Mouse (Mus musculus) thymus, postnatal 0 days (tissue): ENCODE results near the gene Mndal. TPM values are rescaled to one million over a fixed set of nuclear protein-coding genes. Genes with fewer than 3 reads are reported as not detected.

Experiments
- polyA plus RNA-seq: library from polyadenylated mRNA; unstranded; fragments of >200 nt; fragmentation: Nextera tagmentation; extraction: Ambion mirVana; gene quantifications from 2 replicates; pipeline ENCODE4 v1.2.1, GENCODE M21; 2015

Gene Mndal
- polyA plus RNA-seq, 1 experiment from 2014 or later = 80.1 TPM

Other genes starting within 250 kb of the Mndal start
- gene Ifi207, start 200.7 kb downstream of the Mndal start, polyA plus RNA-seq = 1.5 and 2.1 TPM in 2 replicates
- 8.3 and 9.8 TPM in 2 replicates for gene Ifi204, start 175.5 kb downstream of the Mndal start, polyA plus RNA-seq
- 7.8 and 9.3 TPM in 2 replicates for gene Ifi211, start 29.4 kb downstream of the Mndal start, polyA plus RNA-seq
- 43.8 and 44.3 TPM in 2 replicates for gene Ifi203, start 181 bp upstream of the Mndal start, polyA plus RNA-seq
- 4.4 and 6.3 TPM in 2 replicates for gene Ifi202b, start 40.3 kb upstream of the Mndal start, polyA plus RNA-seq
- 10.2 and 10.4 TPM in 2 replicates for gene Ifi205, start 89.3 kb upstream of the Mndal start, polyA plus RNA-seq
- gene Olfr433, start 98.2 kb upstream of the Mndal start, polyA plus RNA-seq = 0.05 and 0.10 TPM in 2 replicates
- not detected in 2 replicates for gene Olfr432, start 106.7 kb upstream of the Mndal start, polyA plus RNA-seq
- gene Olfr430, start 124.1 kb upstream of the Mndal start, polyA plus RNA-seq = not detected in 2 replicates
- gene Olfr429, start 141.8 kb upstream of the Mndal start, polyA plus RNA-seq = not detected in 2 replicates
- not detected in 2 replicates for gene Olfr427, start 154.4 kb upstream of the Mndal start, polyA plus RNA-seq
- gene Olfr231, start 178.7 kb upstream of the Mndal start, polyA plus RNA-seq = not detected in 2 replicates
- not detected in 2 replicates for gene Olfr424, start 189.0 kb upstream of the Mndal start, polyA plus RNA-seq
- gene Olfr420, start 213.1 kb upstream of the Mndal start, polyA plus RNA-seq = not detected in 2 replicates
- 0.05 and 0.07 TPM in 2 replicates for gene Spta1, start 230.3 kb upstream of the Mndal start, polyA plus RNA-seq